Mouse (Mus musculus) cortical plate, adult 2 months (tissue): ENCODE results near the gene Vps41. TPM values are rescaled to one million over a fixed set of nuclear protein-coding genes. Genes with fewer than 3 reads are reported as not detected.

Experiments used
- H3K27ac ChIP-seq: fragments of 200-500 bp; 2 replicates; pipeline ENCODE4 v1.5.1; 2012; ENCODE audit warnings: low read length, control low read depth, inconsistent platforms; ENCODE audit not compliant: insufficient read depth
- H3K4me1 ChIP-seq: fragments of 200-500 bp; 2 replicates; pipeline ENCODE4 v1.6.1; 2011; ENCODE audit warnings: low read length; ENCODE audit not compliant: control insufficient read depth, insufficient read depth
- H3K4me3 ChIP-seq: fragments of 200-500 bp; 2 replicates; pipeline ENCODE4 v1.5.1; 2011; ENCODE audit warnings: mild to moderate bottlenecking, low read length, control low read depth; ENCODE audit not compliant: insufficient read depth
- CTCF ChIP-seq: fragments of 200-500 bp; IDR thresholded peaks from 2 replicates; pipeline ENCODE4 v1.5.1; 2011; ENCODE audit warnings: mild to moderate bottlenecking, control low read depth, low read length; ENCODE audit not compliant: insufficient read depth; ENCODE audit errors: extremely low read depth
- POLR2A ChIP-seq: fragments of 200-500 bp; IDR thresholded peaks from 2 replicates; pipeline ENCODE4 v1.6.1; 2011; ENCODE audit warnings: mild to moderate bottlenecking, low read length, control low read depth; ENCODE audit not compliant: insufficient read depth; ENCODE audit errors: extremely low read depth
- polyA plus RNA-seq: library from polyadenylated mRNA; depleted of rRNA; stranded (reverse); fragments of >200 nt; gene quantifications from 2 replicates; pipeline ENCODE4 v1.2.3, GENCODE M21; 2012

Vps41 gene
- polyA plus RNA-seq, 1 experiment, result 118 TPM

GRCm38 (mm10) chr13:18830486-18830885 lies 113.4 kb downstream of the Vps41 start:
- Histone ChIP-seq H3K4me1 (no peaks in the 10 kb centered on the region; the same call in 1 of the 2 replicates), H3K27ac (no peak overlapping the region), H3K4me3 (no peak overlapping the region)
- TF ChIP-seq CTCF (no peak), POLR2A (no peak)

GRCm38 (mm10) chr13:18839231-18839630 lies 122.1 kb downstream of the Vps41 start:
- no peaks in the 10 kb centered on the region for H3K4me1 ChIP-seq
- no peak overlapping the region for H3K27ac ChIP-seq
- no peak overlapping the region for H3K4me3 ChIP-seq
- TF ChIP-seq POLR2A, result no peak
- TF ChIP-seq CTCF, result no peak

- Histone ChIP-seq H3K4me3 (no peak overlapping the region), H3K4me1 (no peaks in the 10 kb centered on the region), H3K27ac (no peak overlapping the region)
- no peak for TF ChIP-seq POLR2A
- TF ChIP-seq CTCF, result no peak
Observed at GRCm38 (mm10) chr13:18840366-18840765, 123.3 kb downstream of the Vps41 start.

GRCm38 (mm10) chr13:18841019-18841418 lies 123.9 kb downstream of the Vps41 start:
- no peak for TF ChIP-seq CTCF
- TF ChIP-seq POLR2A, result no peak
- H3K27ac ChIP-seq, result no peak overlapping the region
- no peak overlapping the region for H3K4me3 ChIP-seq
- no peaks in the 10 kb centered on the region for H3K4me1 ChIP-seq

GRCm38 (mm10) chr13:18841752-18842282 lies 124.7 kb downstream of the Vps41 start:
- H3K4me1 ChIP-seq, result no peaks in the 10 kb centered on the region
- H3K27ac ChIP-seq, result no peak overlapping the region
- TF ChIP-seq POLR2A, result no peak
- no peak for TF ChIP-seq CTCF
- no peak overlapping the region for H3K4me3 ChIP-seq

GRCm38 (mm10) chr13:18842556-18842955 lies 125.5 kb downstream of the Vps41 start:
- H3K4me1 ChIP-seq, result no peaks in the 10 kb centered on the region
- no peak for TF ChIP-seq POLR2A
- TF ChIP-seq CTCF, result no peak
- no peak overlapping the region for H3K4me3 ChIP-seq
- no peak overlapping the region for H3K27ac ChIP-seq

- no peak overlapping the region for H3K27ac ChIP-seq
- TF ChIP-seq CTCF (no peak), POLR2A (no peak)
- no peak overlapping the region for H3K4me3 ChIP-seq
- no peaks in the 10 kb centered on the region for H3K4me1 ChIP-seq
Observed at GRCm38 (mm10) chr13:18843546-18843945, 126.5 kb downstream of the Vps41 start.

GRCm38 (mm10) chr13:18847386-18847785 lies 130.3 kb downstream of the Vps41 start:
- TF ChIP-seq POLR2A (no peak), CTCF (no peak)
- H3K4me3 ChIP-seq, result no peak overlapping the region
- no peak overlapping the region for H3K27ac ChIP-seq
- no peaks in the 10 kb centered on the region for H3K4me1 ChIP-seq

GRCm38 (mm10) chr13:18849563-18849962 lies 132.5 kb downstream of the Vps41 start:
- Histone ChIP-seq H3K4me1 (no peaks in the 10 kb centered on the region), H3K27ac (no peak overlapping the region), H3K4me3 (no peak overlapping the region)
- no peak for TF ChIP-seq POLR2A
- TF ChIP-seq CTCF, result no peak

GRCm38 (mm10) chr13:18851182-18851581 lies 134.1 kb downstream of the Vps41 start:
- Histone ChIP-seq H3K4me3 (no peak overlapping the region), H3K4me1 (peaks cover 2% of the 10 kb centered on the region; the same call in 1 of the 2 replicates), H3K27ac (no peak overlapping the region)
- TF ChIP-seq POLR2A (no peak), CTCF (no peak)

GRCm38 (mm10) chr13:18852718-18853117 lies 135.6 kb downstream of the Vps41 start:
- Histone ChIP-seq H3K4me3 (no peak overlapping the region), H3K4me1 (peaks cover 4% of the 10 kb centered on the region), H3K27ac (no peak overlapping the region)
- TF ChIP-seq CTCF (no peak), POLR2A (no peak)
